Mouse (Mus musculus) brain, embryonic 18.5 days (tissue): Measurements from ENCODE around the gene 1700080O16Rik.

Source experiments
- DNase-seq: peaks from one replicate; pipeline ENCODE4 v3.0.0-alpha.2; 2012; ENCODE audit warnings: low read depth, low spot score

1700080O16Rik gene

GRCm38 (mm10) chrX:51972672-51973071, at the start of gene 1700080O16Rik:
Gene 1700080O16Rik (minus strand): TSS chrX:51972772.
- no peak for DNase-seq

- no peak for DNase-seq
Measured at GRCm38 (mm10) chrX:52017660-52018059, 45.1 kb upstream of the 1700080O16Rik start.

GRCm38 (mm10) chrX:52000072-52000471, 27.5 kb upstream of the 1700080O16Rik start:
- DNase-seq: no peak

DNA sequence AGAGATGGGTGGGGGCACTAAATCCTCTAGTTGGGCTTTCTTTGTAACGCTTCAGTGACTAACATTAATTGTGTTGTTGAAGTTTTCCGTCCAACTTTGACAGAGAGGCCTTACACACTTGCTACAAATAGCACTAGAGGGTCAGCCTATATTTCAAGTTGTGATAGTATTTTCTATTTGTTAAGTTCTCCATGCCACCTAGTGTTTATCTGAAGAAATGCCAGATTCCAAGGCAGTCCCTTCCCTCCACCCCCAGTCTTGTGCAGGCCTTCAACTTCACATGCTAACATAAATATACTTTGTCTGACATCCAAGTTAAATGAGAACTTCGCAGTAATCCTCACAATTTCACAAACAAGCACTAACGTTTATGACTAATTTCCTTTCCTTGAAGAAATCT, 26.9 kb upstream of the 1700080O16Rik start:
- no peak for DNase-seq

DNA sequence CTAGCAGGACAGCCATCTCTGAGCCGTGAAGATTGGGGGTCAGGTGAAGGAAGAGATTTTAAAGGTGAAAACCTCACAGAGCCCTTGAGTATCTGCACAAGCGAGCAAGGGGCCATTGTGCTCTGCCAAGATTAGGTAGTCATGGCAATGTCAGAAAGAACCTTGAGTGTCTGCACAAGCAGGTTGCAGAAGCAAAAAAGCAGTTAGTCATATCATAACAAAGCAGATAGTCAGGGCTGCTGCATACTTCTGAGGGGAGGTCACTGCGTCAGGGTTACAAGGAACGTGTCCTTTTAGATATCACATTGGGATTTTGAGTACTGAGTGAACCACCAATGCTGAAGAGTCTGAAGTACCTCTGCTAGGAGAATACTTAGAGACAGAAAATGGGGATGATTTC, 3.8 kb upstream of the 1700080O16Rik start:
- DNase-seq: no peak

DNA sequence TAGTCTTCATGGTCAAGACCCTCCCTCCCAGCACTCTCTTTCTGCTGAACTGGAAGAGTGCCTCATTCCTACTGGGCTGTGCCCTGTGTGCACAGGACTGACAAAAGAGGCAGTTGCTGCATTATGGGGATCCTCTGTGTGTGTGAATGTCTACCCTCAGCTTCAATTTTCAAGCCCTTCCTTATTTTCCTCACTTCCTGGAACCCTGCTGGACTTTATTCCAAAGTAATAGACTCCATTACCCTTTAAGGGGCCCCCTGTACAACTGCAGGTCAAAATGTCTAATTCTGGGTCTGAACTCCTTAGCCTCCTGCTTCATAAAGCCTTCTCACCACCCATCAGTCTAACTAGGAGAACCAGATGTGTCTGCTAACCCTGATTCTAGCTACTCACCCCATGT, 2.0 kb upstream of the 1700080O16Rik start:
- no peak for DNase-seq

DNA sequence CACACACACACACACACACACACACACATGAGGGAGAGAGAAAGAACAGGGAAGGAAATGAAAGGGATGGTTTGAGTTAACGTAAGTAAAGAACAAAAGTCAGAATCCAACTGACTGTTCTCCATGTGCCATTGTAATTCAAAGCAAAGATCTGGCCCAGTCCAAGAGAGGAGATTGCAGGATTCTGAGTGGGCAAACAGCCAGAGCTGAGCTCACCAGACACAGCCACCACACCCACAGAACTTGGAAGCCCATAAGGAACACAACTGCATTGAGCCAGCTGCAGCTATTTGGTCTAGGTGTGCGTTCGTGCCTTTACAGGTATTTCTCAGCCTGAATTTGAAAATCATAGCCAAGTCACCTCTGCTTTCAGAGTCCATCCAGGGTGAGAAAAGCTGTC, 24.5 kb downstream of the 1700080O16Rik start:
- no peak for DNase-seq

DNA sequence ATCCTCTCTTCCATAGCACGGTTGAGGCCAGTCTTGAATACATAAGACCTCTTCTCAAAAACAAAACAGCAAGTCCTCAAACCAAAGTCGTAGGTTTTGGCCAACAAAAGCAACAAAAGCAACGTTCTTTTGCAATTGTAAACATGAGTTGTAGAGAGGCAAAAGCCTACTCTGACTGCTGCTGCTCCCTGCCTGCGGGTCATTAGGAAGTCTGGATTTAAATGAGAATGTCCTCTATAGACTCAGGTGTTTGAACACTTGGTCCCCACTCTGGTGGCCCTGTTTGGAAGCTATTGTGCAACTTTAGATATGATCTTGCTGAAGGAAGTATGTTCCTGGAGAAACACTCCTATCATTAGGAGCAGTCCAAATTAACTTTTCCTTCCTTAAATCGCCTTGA, 34.5 kb downstream of the 1700080O16Rik start:
- no peak for DNase-seq

GRCm38 (mm10) chrX:51919091-51919490, 53.5 kb downstream of the 1700080O16Rik start:
- no peak for DNase-seq
